Mouse (Mus musculus) NIH3T3 (cell line): ENCODE data around the gene Kif2c.

Experiments
- DNase-seq: peaks from one replicate; pipeline ENCODE4 v3.0.0-alpha.2; 2012; ENCODE audit warnings: low read depth

The Kif2c gene

DNA sequence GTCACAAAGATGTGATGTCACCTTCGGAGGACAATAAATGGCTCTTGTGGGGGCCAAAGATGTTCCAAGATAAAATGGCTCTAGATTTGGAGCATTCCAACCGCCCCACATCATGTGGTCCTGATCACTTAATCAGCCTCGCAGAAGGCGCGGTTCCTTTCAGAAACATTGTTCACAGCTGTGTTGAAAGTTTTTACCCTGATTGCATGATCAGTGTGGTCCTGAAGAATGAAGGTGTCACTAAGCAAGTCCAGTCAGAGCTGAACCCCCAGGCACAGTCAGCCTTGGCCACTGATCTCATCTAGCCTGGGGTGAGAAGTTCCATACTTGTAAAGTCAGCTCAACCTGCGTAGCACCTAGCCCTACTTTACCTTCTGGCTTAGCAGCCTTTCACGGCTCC is 64.5 kb downstream of the Kif2c start:
- DNase-seq = peak; percentile 43

DNA sequence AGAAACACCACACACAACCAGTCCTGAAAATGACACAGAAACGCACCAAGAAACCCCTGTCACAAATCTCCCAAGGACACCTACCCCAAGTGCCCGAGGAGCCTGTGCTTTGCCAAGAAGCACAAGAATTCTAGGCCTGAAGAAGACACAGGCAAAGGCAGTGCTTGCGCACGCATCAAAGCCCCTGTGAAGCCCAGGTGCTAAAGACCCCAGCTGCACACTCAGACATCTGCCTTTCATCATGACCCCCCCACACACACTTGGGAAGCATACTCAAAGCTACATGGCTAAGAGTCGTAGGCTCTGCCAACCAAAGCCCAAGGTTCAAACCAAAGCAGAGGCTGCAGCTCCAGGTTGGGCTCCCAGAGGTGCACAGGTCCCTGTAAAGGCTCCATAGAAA is 66.8 kb downstream of the Kif2c start:
- DNase-seq = no peak

DNA sequence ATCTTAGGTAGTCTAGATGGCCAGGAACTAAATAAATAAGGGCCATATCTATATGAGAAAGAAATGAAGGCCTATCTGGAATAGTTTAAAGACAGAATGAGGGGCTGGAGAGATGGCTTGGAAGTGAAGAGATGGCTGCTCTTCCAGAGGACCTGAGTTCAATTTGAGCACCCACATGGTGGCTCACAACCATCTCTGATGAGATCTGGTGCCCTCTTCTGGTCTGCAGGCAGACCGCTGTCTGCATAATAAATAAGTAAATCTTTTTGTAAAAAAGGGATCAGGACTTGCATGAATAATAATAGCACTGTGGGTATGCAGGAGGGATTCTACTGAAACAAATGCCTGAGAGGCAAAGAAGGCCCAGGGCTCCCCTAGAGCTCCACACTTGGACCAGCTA is 69.2 kb downstream of the Kif2c start:
- no peak for DNase-seq

DNA sequence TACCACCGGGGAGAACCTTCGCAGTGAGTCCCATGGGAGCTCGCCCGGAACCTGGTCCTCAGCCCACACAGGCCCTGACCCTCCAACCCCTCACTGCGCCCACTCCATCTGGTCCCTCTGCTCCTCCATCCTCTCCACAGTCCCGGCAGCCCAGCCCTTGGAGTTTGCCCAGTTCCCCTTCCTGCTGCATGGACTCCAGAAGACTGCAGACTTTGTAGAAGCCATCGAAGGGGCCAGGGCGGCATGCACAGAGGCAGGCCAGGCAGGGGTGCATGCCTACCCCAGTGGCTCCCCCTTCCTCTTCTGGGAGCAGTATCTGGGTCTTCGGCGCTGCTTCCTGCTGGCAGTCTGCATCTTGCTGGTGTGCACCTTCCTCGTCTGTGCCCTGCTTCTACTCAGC is 71.5 kb downstream of the Kif2c start:
- no peak for DNase-seq

DNA sequence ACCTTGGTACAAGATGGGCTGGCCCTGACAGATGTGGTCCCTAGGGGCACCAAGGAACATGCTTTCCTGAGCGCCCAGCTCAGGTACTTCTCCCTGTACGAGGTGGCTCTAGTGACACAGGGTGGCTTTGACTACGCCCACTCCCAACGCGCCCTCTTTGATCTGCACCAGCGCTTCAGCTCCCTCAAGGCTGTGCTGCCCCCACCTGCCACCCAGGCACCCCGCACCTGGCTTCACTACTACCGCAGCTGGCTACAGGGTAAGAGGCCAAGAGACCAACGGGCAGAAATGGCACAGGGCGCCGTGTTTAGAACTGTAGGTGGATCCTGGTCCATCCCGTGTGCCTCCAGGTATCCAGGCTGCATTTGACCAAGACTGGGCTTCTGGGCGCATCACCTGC is 72.2 kb downstream of the Kif2c start:
- no peak for DNase-seq
